Mouse (Mus musculus) forebrain, embryonic 16.5 days (tissue): ENCODE results near the gene Ppp2r5e. TPM values are rescaled to one million over a fixed set of nuclear protein-coding genes. Genes with fewer than 3 reads are reported as not detected.

Experiments
- ATAC-seq: fragments of 200-750 bp; cut with Nextera tagmentation; 2 replicates; pipeline ENCODE4 v1.8.0; 2017; ENCODE audit warnings: mild to moderate bottlenecking, moderate library complexity
- H3K27ac ChIP-seq: fragments of 300-500 bp; sonication (generic); 2 replicates; pipeline ENCODE4 v1.5.1; 2014; ENCODE audit warnings: low read length, control low read depth
- H3K27me3 ChIP-seq: fragments of 300-500 bp; sonication (generic); replicated peaks from 2 replicates; pipeline ENCODE4 v1.6.1; 2014; ENCODE audit warnings: low read length; ENCODE audit not compliant: control insufficient read depth, insufficient read depth
- H3K36me3 ChIP-seq: fragments of 300-500 bp; sonication (generic); 2 replicates; pipeline ENCODE4 v1.6.1; 2014; ENCODE audit not compliant: control insufficient read depth, insufficient read depth
- H3K4me1 ChIP-seq: fragments of 300-500 bp; sonication (generic); replicated peaks from 2 replicates; pipeline ENCODE4 v1.6.1; 2014; ENCODE audit warnings: low read length; ENCODE audit not compliant: control insufficient read depth, insufficient read depth
- H3K4me2 ChIP-seq: fragments of 300-500 bp; sonication (generic); 2 replicates; pipeline ENCODE4 v1.6.1; 2014; ENCODE audit warnings: mild to moderate bottlenecking, low read length, control low read depth
- H3K4me3 ChIP-seq: fragments of 300-500 bp; sonication (generic); replicated peaks from 2 replicates; pipeline ENCODE4 v1.5.1; 2014; ENCODE audit warnings: mild to moderate bottlenecking, low read length, control low read depth
- H3K9ac ChIP-seq: fragments of 300-500 bp; sonication (generic); replicated peaks from 2 replicates; pipeline ENCODE4 v1.6.1; 2014; ENCODE audit warnings: low read depth, low read length, control low read depth
- H3K9me3 ChIP-seq: fragments of 300-500 bp; sonication (generic); 2 replicates; pipeline ENCODE4 v1.6.1; 2016; ENCODE audit warnings: low read length; ENCODE audit not compliant: control insufficient read depth
- WGBS: fragments of 180-500 bp; shearing (Covaris S2); extraction: QIAGEN DNeasy Blood & Tissue Kit; methylation state at CpG from one replicate; pipeline ENCODE4 v1.1.7; 2014; 5-methylcytosine and 5-hydroxymethylcytosine counted together
- polyA plus RNA-seq: library from polyadenylated mRNA; unstranded; fragments of >200 nt; fragmentation: Nextera tagmentation; extraction: Ambion mirVana; gene quantifications from 2 replicates; pipeline ENCODE4 v1.2.1, GENCODE M21; 2015

Gene Ppp2r5e
- polyA plus RNA-seq, 1 experiment from 2014 or later = 22.1 TPM

- ATAC-seq = no peak
Measured at GRCm38 (mm10) chr12:75424359-75424758, 171.7 kb downstream of the Ppp2r5e start.

DNA sequence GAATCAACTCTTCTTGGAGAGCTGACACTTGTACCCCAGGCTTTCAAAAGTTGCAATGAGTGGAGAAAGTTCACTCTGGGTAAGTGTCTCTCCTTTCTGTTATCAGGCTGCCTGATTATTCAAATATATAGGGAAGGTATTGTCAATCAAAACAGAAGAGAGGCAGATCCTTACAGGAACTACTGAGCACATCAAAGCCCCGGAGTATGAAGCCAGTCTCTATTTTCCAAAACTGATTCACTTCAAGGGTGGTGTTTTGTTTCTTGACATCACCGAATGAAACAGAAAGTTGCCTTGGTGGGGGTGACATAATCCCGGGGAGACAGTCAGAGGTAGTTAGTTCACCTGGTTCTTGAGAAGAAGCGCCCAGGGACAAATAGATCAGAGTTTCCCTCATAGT, 179.4 kb downstream of the Ppp2r5e start, which contains the start of gene Gphb5:
Gphb5 (minus strand) TSS at position 101 of the 400 bp plus-strand sequence.
- 87% methylated on average over 4 of the region's 4 CpGs for WGBS
- H3K4me3 ChIP-seq = no peak within 1 kb of the TSS

More at GRCm38 (mm10) chr12:75424359-75424758, 171.7 kb downstream of the Ppp2r5e start:
- Histone ChIP-seq H3K4me3 (no peak overlapping the region), H3K4me1 (no peaks in the 10 kb centered on the region), H3K27me3 (no peaks in the 10 kb centered on the region), H3K9ac (no peak overlapping the region), H3K36me3 (no peaks in the 10 kb centered on the region), H3K4me2 (no peak overlapping the region), H3K9me3 (no peaks in the 10 kb centered on the region), H3K27ac (no peak overlapping the region)
- WGBS = 69% methylated on average over 7 of the region's 7 CpGs

GRCm38 (mm10) chr12:75414991-75415390, 181.1 kb downstream of the Ppp2r5e start:
- H3K27ac ChIP-seq = no peak overlapping the region
- H3K36me3 ChIP-seq = no peaks in the 10 kb centered on the region
- ATAC-seq = no peak
- no peak overlapping the region for H3K9ac ChIP-seq
- H3K4me3 ChIP-seq = no peak overlapping the region
- 80% methylated on average over 6 of the region's 6 CpGs for WGBS
- no peaks in the 10 kb centered on the region for H3K27me3 ChIP-seq
- no peak overlapping the region for H3K4me2 ChIP-seq
- no peaks in the 10 kb centered on the region for H3K4me1 ChIP-seq
- no peaks in the 10 kb centered on the region for H3K9me3 ChIP-seq

More for the DNA sequence above, 179.4 kb downstream of the Ppp2r5e start, which contains the start of gene Gphb5:
- H3K27ac ChIP-seq = no peak within 1 kb of the TSS
- H3K36me3 ChIP-seq = no peaks in the 10 kb centered on the region
- no peaks in the 10 kb centered on the region for H3K27me3 ChIP-seq
- no peaks in the 10 kb centered on the region for H3K4me1 ChIP-seq
- no peak for ATAC-seq
- H3K9me3 ChIP-seq = no peaks in the 10 kb centered on the region
- H3K4me2 ChIP-seq = no peak within 1 kb of the TSS
- H3K9ac ChIP-seq = no peak within 1 kb of the TSS

GRCm38 (mm10) chr12:75412964-75413363, 183.1 kb downstream of the Ppp2r5e start:
- Histone ChIP-seq H3K4me3 (no peak overlapping the region), H3K36me3 (no peaks in the 10 kb centered on the region), H3K4me1 (no peaks in the 10 kb centered on the region), H3K9ac (no peak overlapping the region), H3K27ac (no peak overlapping the region), H3K27me3 (no peaks in the 10 kb centered on the region), H3K9me3 (no peaks in the 10 kb centered on the region), H3K4me2 (no peak overlapping the region)
- WGBS = 84% methylated on average over 9 of the region's 9 CpGs
- ATAC-seq = no peak

Other genes starting within 250 kb of the Ppp2r5e start
- not detected in 2 replicates for gene Gphb5, start 179.5 kb downstream of the Ppp2r5e start, polyA plus RNA-seq
- gene Wdr89, start 73.3 kb upstream of the Ppp2r5e start, polyA plus RNA-seq = 8.5 and 8.6 TPM in 2 replicates
- gene Sgpp1, start 139.5 kb upstream of the Ppp2r5e start, polyA plus RNA-seq = 14.2 and 16.9 TPM in 2 replicates
- 107 and 110 TPM in 2 replicates for gene Syne2, start 221.9 kb upstream of the Ppp2r5e start, polyA plus RNA-seq